Mouse (Mus musculus): Measurements from ENCODE around the gene Pacs1. TPM values are rescaled to one million over a fixed set of nuclear protein-coding genes. Genes with fewer than 3 reads are reported as not detected.

The Pacs1 gene
- polyA plus RNA-seq, 1 experiment from 2014 or later: 8.1 TPM

DNA sequence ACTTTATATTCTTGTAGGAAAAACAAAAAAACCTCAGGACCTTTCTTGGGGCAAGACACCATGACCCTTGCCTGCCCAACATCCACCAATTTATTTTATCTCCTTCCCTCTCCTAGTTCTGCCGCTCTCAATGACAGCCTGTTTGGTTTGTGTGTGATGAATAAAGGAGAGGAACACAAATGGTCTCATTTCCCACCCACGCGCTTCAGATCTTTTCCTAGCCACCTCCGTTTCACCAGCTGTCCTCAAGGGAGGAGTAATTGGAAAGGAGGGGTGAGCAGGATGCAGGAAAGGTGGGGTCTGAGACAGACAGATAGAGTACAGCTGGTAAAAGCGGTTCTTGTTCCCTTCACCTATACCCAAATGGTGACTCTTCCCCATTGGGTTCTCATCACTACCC is 23.7 kb upstream of the Pacs1 start:
- Histone ChIP-seq H3K9ac (ENCODE audit: low read depth, low read length) (no peak overlapping the region), H3K4me1 (ENCODE audit: control insufficient read depth, low read depth, low read length) (peaks cover 18% of the 10 kb centered on the region), H3K4me2 (ENCODE audit: low read depth, low read length) (no peak overlapping the region), H3K36me3 (ENCODE audit: control insufficient read depth, insufficient read depth) (peaks cover 15% of the 10 kb centered on the region), H3K27me3 (ENCODE audit: control insufficient read depth, insufficient read depth, low read depth, low read length) (peaks cover 16% of the 10 kb centered on the region), H3K9me3 (replicated peaks; ENCODE audit: control insufficient read depth, low read length) (no peaks in the 10 kb centered on the region), H3K4me3 (ENCODE audit: low read depth, low read length) (no peak overlapping the region), H3K27ac (ENCODE audit: low read length) (no peak overlapping the region)
- no peak for ATAC-seq (ENCODE audit: low read depth)
- WGBS (ENCODE audit: insufficient replicate concordance): 68% methylated on average over 5 of the region's 5 CpGs

DNA sequence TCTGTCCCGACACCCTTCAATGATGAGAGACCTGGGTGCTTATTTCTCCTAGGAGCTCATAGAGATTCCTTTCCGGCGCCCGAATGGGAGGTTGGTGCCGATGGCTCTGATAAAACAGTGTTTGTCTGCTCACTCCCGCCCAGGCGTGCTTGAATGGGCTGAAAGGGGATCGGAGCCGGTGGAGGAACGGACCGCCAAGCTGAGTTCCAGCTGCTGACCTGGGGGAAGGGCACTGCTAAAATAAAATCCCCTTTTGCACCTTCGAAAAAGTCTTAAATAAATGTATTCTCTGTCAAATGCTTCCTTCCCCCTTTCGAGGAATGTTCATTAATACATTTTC is 22.8 kb upstream of the Pacs1 start:
- H3K9me3 ChIP-seq (replicated peaks; ENCODE audit: control insufficient read depth, low read length): no peaks in the 10 kb centered on the region
- peaks cover 18% of the 10 kb centered on the region for H3K4me1 ChIP-seq (ENCODE audit: control insufficient read depth, low read depth, low read length)
- WGBS (ENCODE audit: insufficient replicate concordance): 3% methylated on average over 13 of the region's 13 CpGs
- H3K27ac ChIP-seq (ENCODE audit: low read length): peak overlapping the region; percentile 58
- ATAC-seq (ENCODE audit: low read depth): peak; percentile 41
- peaks cover 16% of the 10 kb centered on the region for H3K27me3 ChIP-seq (ENCODE audit: control insufficient read depth, insufficient read depth, low read depth, low read length)
- peak overlapping the region; percentile 98 for H3K4me3 ChIP-seq (ENCODE audit: low read depth, low read length)
- H3K4me2 ChIP-seq (ENCODE audit: low read depth, low read length): peak overlapping the region; percentile 64
- H3K9ac ChIP-seq (ENCODE audit: low read depth, low read length): peak overlapping the region; percentile 55
- H3K36me3 ChIP-seq (ENCODE audit: control insufficient read depth, insufficient read depth): peaks cover 19% of the 10 kb centered on the region

DNA sequence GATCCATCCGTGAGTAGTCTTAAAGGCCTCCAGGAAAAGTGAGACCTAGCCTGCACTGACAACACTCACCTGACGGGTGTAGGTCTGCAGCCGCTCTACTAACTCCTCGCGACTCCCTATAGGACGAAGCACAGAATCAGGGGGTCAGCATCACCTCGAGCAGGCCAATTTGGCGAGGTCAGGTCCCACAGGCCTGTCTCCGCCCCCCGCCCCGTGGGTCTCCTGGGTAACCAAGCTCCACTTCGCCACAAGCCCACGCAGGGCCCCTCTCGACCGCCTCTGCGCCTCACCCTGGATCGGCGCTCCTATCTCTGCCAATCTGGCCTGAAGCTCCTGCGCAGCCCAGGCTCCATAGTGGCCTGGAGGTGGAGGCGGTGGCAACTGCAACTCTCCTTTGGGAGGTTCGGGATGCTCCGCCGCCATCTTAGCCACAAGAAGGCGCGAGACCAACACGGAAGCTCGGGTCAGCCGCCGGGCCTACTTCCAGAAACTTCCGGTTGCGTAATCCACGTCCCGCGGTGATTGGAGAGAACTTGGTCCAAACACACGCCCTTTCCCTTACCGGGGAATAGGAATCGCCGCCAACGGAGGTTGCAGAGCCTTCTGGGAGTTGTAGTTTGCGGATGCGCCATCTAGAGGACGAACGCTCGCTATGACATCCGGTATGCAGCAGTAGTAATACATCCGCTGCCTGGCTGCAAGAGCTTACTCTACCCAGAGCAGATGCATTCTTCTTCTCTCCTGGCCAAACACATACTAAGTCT is 22.2 kb upstream of the Pacs1 start, which contains the start of gene Sf3b2:
Gene Sf3b2, minus strand, starts transcription at position 484 of the 764 bp plus-strand sequence.
- Histone ChIP-seq H3K27me3 (ENCODE audit: control insufficient read depth, insufficient read depth, low read depth, low read length) (peaks cover 16% of the 10 kb centered on the region), H3K27ac (ENCODE audit: low read length) (peak within 1 kb of the TSS; percentile 80), H3K4me2 (ENCODE audit: low read depth, low read length) (peak within 1 kb of the TSS; percentile 90), H3K9ac (ENCODE audit: low read depth, low read length) (peak within 1 kb of the TSS; percentile 93), H3K4me3 (ENCODE audit: low read depth, low read length) (peak within 1 kb of the TSS; percentile 98), H3K4me1 (ENCODE audit: control insufficient read depth, low read depth, low read length) (peaks cover 18% of the 10 kb centered on the region), H3K36me3 (ENCODE audit: control insufficient read depth, insufficient read depth) (peaks cover 25% of the 10 kb centered on the region), H3K9me3 (replicated peaks; ENCODE audit: control insufficient read depth, low read length) (no peaks in the 10 kb centered on the region)
- WGBS (ENCODE audit: insufficient replicate concordance): under 1% methylated on average over 46 of the region's 46 CpGs
- peak; percentile 97 for ATAC-seq (ENCODE audit: low read depth)

DNA sequence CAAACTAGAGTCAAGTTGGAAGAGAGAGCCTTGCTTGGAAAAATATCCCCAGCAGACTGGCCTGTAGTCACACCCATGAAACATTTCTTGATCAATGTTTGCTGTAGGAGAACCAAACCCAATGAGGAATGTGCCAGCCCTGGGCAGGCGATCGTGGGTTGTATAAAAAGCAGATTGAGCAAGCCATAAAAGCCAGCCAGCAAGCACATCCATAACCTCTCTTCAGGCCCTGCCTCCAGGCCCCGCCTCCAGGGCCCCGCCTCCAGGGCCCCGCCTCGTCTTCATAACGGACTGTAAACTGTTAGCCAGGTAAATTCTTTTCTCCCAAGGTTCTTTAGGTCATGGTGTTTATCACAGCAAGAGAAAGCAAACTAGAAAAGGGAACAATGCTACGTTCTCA is 5.5 kb upstream of the Pacs1 start:
- no peak overlapping the region for H3K4me3 ChIP-seq (ENCODE audit: low read depth, low read length)
- H3K9ac ChIP-seq (ENCODE audit: low read depth, low read length): no peak overlapping the region
- H3K27me3 ChIP-seq (ENCODE audit: control insufficient read depth, insufficient read depth, low read depth, low read length): no peaks in the 10 kb centered on the region
- peaks cover 11% of the 10 kb centered on the region for H3K4me1 ChIP-seq (ENCODE audit: control insufficient read depth, low read depth, low read length)
- ATAC-seq (ENCODE audit: low read depth): no peak
- H3K4me2 ChIP-seq (ENCODE audit: low read depth, low read length): no peak overlapping the region
- no peaks in the 10 kb centered on the region for H3K9me3 ChIP-seq (replicated peaks; ENCODE audit: control insufficient read depth, low read length)
- H3K27ac ChIP-seq (ENCODE audit: low read length): no peak overlapping the region
- H3K36me3 ChIP-seq (ENCODE audit: control insufficient read depth, insufficient read depth): peaks cover 49% of the 10 kb centered on the region
- WGBS (ENCODE audit: insufficient replicate concordance): 63% methylated on average over 8 of the region's 8 CpGs

DNA sequence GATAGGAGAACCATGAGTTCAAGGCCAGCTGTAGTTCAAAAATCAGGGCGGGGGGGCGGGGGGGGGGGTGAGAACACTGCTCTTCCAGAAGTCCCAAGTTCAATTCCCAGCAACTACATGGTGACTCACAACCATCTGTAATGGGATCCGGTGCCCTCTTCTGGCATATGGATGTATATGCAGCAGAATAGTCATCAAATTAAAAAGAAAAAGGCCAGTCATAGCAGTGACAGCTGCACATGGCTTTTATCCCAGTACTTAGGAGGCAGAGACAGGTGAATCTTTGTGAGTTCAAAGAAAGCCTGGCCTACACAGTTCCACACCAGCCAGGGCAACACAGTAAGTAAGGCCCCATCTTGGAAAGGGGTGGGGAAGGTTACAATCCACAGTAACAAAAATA is 4.2 kb upstream of the Pacs1 start:
- Histone ChIP-seq H3K4me3 (ENCODE audit: low read depth, low read length) (no peak overlapping the region), H3K36me3 (ENCODE audit: control insufficient read depth, insufficient read depth) (peaks cover 42% of the 10 kb centered on the region), H3K4me1 (ENCODE audit: control insufficient read depth, low read depth, low read length) (peaks cover 18% of the 10 kb centered on the region), H3K9ac (ENCODE audit: low read depth, low read length) (no peak overlapping the region), H3K4me2 (ENCODE audit: low read depth, low read length) (no peak overlapping the region), H3K27me3 (ENCODE audit: control insufficient read depth, insufficient read depth, low read depth, low read length) (no peaks in the 10 kb centered on the region), H3K27ac (ENCODE audit: low read length) (no peak overlapping the region), H3K9me3 (replicated peaks; ENCODE audit: control insufficient read depth, low read length) (no peaks in the 10 kb centered on the region)
- 90% methylated on average over 3 of the region's 3 CpGs for WGBS (ENCODE audit: insufficient replicate concordance)
- ATAC-seq (ENCODE audit: low read depth): no peak

DNA sequence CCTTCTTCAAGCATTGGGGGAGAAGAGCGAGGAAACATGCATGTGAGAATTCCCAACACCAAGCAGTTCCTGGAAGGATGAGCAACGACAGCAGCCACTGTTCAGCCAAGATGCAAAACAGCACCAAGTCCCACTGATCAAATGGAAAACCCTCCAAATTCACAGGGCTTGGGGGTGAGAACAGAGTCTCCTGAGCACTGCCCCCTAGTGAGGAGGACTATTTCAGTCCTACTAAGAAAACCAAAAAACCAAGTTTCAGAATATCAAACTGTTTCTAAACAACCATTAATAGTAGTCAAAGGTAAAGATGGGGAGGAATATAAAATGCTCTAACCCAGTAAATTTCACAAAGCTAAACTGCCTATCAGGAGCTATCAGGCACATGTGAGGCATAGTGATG is 3.6 kb upstream of the Pacs1 start:
- Histone ChIP-seq H3K4me2 (ENCODE audit: low read depth, low read length) (no peak overlapping the region), H3K9me3 (replicated peaks; ENCODE audit: control insufficient read depth, low read length) (no peaks in the 10 kb centered on the region), H3K36me3 (ENCODE audit: control insufficient read depth, insufficient read depth) (peaks cover 40% of the 10 kb centered on the region), H3K4me3 (ENCODE audit: low read depth, low read length) (no peak overlapping the region), H3K9ac (ENCODE audit: low read depth, low read length) (no peak overlapping the region), H3K27me3 (ENCODE audit: control insufficient read depth, insufficient read depth, low read depth, low read length) (no peaks in the 10 kb centered on the region), H3K4me1 (ENCODE audit: control insufficient read depth, low read depth, low read length) (peaks cover 21% of the 10 kb centered on the region), H3K27ac (ENCODE audit: low read length) (no peak overlapping the region)
- ATAC-seq (ENCODE audit: low read depth): no peak
- WGBS (ENCODE audit: insufficient replicate concordance): 92% methylated on average over 2 of the region's 2 CpGs

DNA sequence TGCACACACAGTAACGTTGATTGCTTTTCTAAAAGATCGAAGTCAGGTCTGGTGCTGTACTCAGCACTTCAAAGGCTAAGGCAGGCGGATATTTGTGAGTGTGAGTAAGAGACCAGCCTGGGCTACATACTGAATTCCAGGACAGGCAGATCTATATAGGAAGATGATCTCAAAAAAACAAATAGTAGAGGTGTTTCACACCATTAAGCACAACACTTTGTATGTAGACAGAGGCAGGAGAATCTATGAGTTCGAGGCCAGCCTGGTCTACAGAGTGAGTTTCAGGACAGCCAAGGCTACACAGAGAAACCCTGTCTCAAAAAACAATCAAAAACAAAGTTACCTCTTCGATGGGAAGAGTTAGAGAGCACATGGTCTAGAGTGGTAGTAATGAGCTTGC is 2.8 kb upstream of the Pacs1 start:
- no peak for ATAC-seq (ENCODE audit: low read depth)
- Histone ChIP-seq H3K4me1 (ENCODE audit: control insufficient read depth, low read depth, low read length) (peaks cover 21% of the 10 kb centered on the region), H3K4me2 (ENCODE audit: low read depth, low read length) (no peak overlapping the region), H3K4me3 (ENCODE audit: low read depth, low read length) (no peak overlapping the region), H3K27me3 (ENCODE audit: control insufficient read depth, insufficient read depth, low read depth, low read length) (no peaks in the 10 kb centered on the region), H3K27ac (ENCODE audit: low read length) (no peak overlapping the region), H3K9me3 (replicated peaks; ENCODE audit: control insufficient read depth, low read length) (no peaks in the 10 kb centered on the region), H3K36me3 (ENCODE audit: control insufficient read depth, insufficient read depth) (peaks cover 40% of the 10 kb centered on the region), H3K9ac (ENCODE audit: low read depth, low read length) (no peak overlapping the region)
- WGBS (ENCODE audit: insufficient replicate concordance): 84% methylated on average over 5 of the region's 5 CpGs

DNA sequence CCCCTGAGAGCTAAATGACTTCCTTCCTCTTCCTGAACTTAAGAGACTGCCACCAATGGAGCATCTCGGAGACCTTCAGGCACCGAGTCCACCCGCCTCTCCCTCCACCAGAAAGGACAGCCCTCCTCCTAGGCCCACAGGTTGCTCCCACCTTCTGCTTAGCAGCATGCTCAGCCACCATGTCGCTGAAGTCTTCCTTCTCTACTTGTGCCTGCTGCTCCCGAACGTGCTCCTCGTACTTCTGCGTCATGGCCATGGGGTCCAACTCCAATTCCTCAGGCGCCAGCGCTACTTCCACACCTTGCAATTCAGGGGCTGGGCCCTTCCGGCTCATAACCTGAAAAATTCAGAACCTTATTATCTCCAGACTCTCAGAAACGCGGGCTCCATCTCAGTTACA is 1.7 kb upstream of the Pacs1 start:
- H3K9ac ChIP-seq (ENCODE audit: low read depth, low read length): no peak overlapping the region
- H3K27ac ChIP-seq (ENCODE audit: low read length): peak overlapping the region; percentile 21; the same call in 1 of the 2 replicates
- H3K4me3 ChIP-seq (ENCODE audit: low read depth, low read length): no peak overlapping the region
- H3K4me2 ChIP-seq (ENCODE audit: low read depth, low read length): no peak overlapping the region
- H3K9me3 ChIP-seq (replicated peaks; ENCODE audit: control insufficient read depth, low read length): no peaks in the 10 kb centered on the region
- no peaks in the 10 kb centered on the region for H3K27me3 ChIP-seq (ENCODE audit: control insufficient read depth, insufficient read depth, low read depth, low read length)
- ATAC-seq (ENCODE audit: low read depth): no peak
- H3K36me3 ChIP-seq (ENCODE audit: control insufficient read depth, insufficient read depth): peaks cover 36% of the 10 kb centered on the region
- WGBS (ENCODE audit: insufficient replicate concordance): 71% methylated on average over 13 of the region's 13 CpGs
- peaks cover 30% of the 10 kb centered on the region for H3K4me1 ChIP-seq (ENCODE audit: control insufficient read depth, low read depth, low read length)

DNA sequence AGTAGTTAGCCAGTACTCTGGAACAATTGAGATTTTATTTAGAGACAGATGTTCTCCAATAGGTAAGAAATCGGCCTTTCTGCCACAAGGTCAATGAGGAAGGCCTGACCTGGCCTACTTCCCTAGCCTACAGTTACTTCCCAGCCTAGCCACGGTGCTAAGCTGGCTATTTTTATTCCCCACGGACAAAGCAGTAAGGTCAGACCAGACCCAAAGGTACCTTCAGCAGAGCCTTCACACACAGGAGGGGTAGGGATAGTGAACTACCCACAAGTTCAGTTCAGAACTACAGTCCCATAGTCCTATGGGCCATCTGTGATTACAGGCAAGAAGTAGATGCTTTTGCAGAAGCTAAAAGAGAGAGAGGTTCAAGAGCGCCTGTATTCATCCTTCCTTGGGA is 997 bp upstream of the Pacs1 start:
- ATAC-seq (ENCODE audit: low read depth): no peak
- Histone ChIP-seq H3K27me3 (ENCODE audit: control insufficient read depth, insufficient read depth, low read depth, low read length) (no peaks in the 10 kb centered on the region), H3K4me3 (ENCODE audit: low read depth, low read length) (no peak overlapping the region; the same call in 1 of the 2 replicates), H3K4me2 (ENCODE audit: low read depth, low read length) (peak overlapping the region; percentile 100; the same call in 1 of the 2 replicates), H3K27ac (ENCODE audit: low read length) (peak overlapping the region; percentile 79), H3K36me3 (ENCODE audit: control insufficient read depth, insufficient read depth) (peaks cover 29% of the 10 kb centered on the region), H3K9me3 (replicated peaks; ENCODE audit: control insufficient read depth, low read length) (no peaks in the 10 kb centered on the region), H3K9ac (ENCODE audit: low read depth, low read length) (no peak overlapping the region), H3K4me1 (ENCODE audit: control insufficient read depth, low read depth, low read length) (peaks cover 35% of the 10 kb centered on the region)
- WGBS (ENCODE audit: insufficient replicate concordance): 47% methylated on average over 4 of the region's 4 CpGs

Data from liver, embryonic 16.5 days (tissue).